Mouse (Mus musculus): ENCODE data around the gene Plpp1.

The Plpp1 gene

DNA sequence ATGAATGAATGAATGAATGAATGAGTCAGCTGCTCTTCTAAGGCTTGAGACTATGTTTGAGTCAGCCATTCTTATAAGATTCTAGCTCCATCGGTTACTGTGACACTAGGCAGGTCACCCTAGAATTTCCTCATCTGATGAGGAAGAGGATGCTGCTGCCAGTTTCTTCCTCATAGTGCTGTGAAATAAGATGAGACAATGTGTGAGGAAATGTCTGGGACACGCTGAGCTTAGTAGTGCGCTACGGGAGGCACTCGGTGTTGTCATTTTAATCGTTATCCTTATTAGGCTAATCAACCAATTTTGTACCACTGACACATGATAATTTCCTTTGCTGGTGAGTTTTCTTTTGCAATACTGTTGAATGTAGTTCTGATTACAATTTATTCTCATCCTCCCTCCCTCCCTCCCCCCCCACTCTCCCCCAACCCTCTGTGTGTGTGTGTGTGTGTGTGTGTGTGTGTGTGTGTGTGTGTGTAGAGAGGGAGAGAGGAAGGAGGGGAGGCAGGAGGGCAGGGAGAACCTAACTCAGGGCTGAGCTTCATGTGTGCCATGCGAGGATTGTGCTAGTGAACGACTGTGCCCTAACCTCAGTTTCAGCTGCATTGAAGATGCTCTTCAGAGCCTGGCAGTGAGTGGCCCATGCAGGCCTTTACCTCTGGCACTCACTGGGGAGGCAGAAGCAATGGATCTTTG lies 11.3 kb downstream of the Plpp1 start:
- no peak for DNase-seq (ENCODE audit: low read depth, low spot score)

DNA sequence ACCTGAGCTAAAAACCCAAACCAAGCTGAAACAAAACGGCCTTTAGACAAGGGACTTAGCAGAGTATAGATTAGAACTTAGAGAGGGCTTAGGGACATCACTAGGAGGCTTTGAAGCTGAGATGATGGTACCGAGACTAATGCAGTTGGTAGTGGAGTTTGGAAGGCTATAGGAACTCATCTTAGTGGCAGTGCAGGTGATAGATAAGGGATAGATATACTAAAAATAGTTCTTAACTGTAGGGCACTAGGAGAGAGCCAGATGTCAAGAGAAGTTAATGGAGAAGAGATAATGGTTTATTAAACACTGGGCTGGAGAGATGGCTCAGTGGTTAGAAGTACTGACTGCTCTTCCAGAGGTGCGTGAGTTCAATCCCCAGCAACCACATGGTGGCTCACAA lies 15.4 kb downstream of the Plpp1 start:
- no peak for DNase-seq (ENCODE audit: low read depth, low spot score)

GRCm38 (mm10) chr13:112818125-112818524 lies 17.5 kb downstream of the Plpp1 start:
- DNase-seq (ENCODE audit: low read depth, low spot score), result no peak

DNA sequence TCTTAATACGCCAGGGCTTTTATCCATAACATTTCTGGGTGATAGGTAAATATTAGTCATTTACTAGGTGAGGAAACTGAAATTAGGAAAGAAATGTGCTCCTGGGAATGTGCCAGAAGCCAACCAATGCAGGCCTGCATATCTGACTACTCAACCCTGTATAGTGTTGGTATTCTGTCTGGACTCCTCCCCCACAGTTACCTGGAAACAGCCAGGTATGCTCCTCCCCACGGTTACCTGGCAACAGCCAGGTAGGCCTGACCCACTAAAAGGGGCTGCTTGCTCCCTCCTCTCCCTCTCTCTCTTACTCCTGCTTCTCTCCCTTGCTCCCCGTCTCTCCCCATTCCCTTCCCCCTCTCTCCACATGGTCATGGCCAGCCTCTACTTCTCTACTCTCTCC lies 21.8 kb downstream of the Plpp1 start:
- no peak for DNase-seq (ENCODE audit: low read depth, low spot score)

- DNase-seq (ENCODE audit: low read depth, low spot score), result no peak
Measured at GRCm38 (mm10) chr13:112823236-112823910, 22.8 kb downstream of the Plpp1 start.

DNA sequence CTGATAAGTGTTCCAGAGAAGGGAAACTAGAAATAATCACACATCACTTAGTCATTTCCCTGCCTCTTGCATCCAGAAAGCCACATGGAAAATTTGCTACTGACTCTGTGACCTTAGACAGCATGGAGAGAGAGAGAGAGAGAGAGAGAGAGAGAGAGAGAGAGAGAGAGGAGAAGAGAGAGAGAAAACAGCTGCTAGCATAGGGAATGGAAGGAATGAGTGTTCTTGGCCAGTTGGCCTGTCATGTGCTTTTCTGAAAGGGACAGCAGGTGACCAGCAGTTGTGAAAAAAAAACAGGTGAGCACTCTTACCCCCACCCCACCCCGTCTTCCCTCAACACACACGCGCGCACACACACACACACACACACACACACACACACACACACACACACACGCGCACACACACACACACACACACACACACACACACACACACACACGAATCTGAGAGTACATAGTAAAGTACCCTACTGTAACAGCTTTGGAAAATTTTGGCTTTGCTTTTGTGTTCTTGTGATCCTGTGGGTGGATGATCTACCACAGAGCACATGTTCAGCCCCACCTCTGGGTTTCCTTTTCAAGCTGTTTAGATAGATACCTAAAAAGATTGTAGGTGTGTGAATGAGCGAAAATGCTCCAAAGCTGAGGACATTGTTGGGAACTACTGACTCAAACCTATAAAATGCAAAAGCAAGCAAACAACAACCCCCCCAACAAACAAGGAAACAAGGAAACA lies 23.5 kb downstream of the Plpp1 start:
- no peak for DNase-seq (ENCODE audit: low read depth, low spot score)

DNA sequence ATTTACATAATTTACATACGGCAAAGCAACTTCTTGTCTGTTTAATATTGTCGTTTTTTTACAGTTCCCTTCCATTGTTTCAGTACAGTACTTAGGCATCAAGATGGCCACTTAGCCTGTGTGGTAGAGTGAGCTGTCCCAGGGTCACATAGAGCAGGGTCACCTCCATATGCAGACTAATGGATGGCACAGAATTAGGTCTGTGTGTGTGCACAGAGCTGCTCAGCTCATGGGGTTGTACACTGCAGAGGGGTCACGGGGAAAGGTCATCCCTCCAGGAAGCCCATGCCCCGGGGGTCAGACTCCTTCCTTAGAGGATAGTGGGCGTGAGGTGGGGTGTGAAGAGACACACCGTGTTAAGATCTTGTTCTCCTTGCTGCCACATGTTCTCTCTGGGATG lies 24.9 kb downstream of the Plpp1 start:
- no peak for DNase-seq (ENCODE audit: low read depth, low spot score)

DNA sequence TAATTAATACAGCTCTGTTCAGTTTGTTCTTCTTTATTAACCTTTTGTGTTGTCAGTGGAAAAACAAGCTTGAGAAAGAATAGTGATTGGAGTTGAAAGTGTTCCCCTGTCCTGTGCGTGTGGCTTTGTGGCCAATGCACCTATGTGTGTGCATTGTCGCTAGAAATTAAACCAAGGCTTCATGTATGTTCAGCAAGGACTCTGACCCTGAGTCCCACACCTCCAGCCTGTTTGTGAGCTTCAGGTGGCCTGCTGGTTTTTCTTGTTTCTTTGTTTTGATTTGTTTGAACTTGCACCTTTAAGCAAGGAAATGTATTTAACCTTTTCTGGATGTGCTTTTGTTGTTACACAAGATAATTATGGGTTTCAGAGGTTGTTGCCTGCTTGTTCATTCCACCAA lies 29.0 kb downstream of the Plpp1 start:
- no peak for DNase-seq (ENCODE audit: low read depth, low spot score)

GRCm38 (mm10) chr13:112832589-112832988 lies 32.0 kb downstream of the Plpp1 start:
- DNase-seq (ENCODE audit: low read depth, low spot score), result no peak

GRCm38 (mm10) chr13:112833253-112833894 lies 32.8 kb downstream of the Plpp1 start:
- DNase-seq (ENCODE audit: low read depth, low spot score), result no peak

DNA sequence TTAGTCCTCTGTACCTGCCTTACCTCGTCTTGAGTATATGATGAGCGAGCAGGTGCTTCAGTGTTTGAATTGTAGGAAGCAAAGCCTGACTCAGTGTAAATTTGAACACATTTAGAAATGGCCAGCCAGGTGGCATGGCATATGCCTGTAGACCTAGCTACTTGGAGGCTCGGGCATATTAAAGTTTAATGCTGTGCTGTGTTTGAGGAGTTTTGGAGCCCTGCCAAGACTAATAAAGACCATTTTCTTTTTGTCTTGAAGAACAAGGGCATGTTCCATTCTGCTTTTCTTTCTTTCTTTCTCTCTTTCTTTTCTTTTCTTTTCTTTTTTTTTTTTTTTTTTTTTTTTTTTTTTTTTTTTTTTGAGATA lies 33.3 kb downstream of the Plpp1 start:
- DNase-seq (ENCODE audit: low read depth, low spot score), result no peak

GRCm38 (mm10) chr13:112835113-112835512 lies 34.5 kb downstream of the Plpp1 start:
- DNase-seq (ENCODE audit: low read depth, low spot score), result no peak

DNA sequence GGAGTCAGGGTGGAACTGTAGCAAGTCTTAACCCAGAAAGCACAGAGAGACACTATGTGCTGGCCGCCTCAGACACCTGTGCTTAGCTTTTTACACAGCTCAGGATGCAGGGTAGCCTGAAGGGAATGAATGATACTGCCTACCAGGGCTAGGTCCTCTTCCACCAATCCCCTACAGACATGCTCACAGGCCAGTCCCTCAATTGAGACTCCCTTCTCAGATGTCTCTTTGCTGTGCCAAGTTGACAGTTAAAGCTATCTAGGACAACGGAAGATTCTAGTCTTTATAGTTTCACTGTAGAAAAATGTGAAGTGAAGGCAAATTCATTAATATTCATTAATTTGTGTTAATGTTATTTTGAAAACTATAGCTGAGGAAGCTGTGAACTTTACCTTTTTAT lies 36.4 kb downstream of the Plpp1 start:
- DNase-seq (ENCODE audit: low read depth, low spot score), result no peak

DNA sequence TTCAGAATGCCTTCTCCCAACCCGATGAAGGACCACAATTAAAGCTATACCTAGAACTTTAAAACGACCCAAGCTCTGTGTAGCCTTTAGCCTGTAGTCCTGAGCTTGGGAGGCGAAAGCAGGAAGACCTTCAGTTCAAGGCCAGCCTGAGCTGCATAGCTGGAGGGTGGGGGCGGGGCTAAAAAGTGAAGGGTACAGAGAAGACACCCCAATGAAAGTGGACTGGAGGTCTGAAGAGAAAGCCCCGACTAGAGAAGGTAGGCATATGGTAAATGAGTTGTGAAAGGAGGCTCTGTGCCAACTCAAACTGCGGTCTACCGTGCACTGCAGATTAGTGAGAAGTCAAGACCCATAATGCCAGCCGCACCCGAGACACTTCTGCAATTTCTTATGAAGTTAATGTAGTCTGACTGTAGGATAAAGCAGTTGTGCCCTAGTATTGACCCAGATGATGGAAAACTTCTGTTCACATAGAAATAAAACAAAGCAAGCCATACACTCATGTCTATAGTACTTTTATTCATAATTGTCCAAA lies 37.1 kb downstream of the Plpp1 start:
- DNase-seq (ENCODE audit: low read depth, low spot score), result no peak

DNA sequence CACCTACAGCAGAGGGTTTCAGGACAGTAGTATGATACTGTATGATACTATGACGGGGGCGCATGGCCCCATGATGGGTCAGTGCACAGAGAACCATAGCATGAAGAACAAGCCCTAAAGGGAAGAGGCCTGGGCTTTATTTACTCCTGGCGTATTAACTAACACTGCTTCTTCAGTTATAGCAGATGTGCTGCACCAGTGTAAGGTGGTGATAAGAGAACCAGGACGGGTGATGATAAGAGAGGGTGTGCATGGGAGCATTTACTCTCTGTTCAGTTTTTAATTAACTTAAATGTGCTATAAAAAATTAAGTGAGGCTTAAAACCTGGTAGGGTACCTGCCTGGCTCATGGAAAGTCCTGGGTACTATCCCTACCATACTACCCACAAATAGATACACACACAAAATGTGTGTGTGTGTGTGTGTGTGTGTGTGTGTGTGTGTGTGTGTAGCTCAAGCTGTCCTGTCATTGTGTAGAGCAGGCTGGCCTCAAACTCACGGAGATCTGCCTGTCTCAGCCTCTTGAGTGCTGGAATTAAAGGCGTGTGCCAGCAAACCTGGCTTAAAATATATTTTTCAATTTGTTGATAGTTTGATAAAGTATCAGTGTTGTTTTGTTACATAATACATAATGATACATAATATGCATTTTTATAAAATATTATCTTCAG lies 38.1 kb downstream of the Plpp1 start:
- DNase-seq (ENCODE audit: low read depth, low spot score), result no peak

DNA sequence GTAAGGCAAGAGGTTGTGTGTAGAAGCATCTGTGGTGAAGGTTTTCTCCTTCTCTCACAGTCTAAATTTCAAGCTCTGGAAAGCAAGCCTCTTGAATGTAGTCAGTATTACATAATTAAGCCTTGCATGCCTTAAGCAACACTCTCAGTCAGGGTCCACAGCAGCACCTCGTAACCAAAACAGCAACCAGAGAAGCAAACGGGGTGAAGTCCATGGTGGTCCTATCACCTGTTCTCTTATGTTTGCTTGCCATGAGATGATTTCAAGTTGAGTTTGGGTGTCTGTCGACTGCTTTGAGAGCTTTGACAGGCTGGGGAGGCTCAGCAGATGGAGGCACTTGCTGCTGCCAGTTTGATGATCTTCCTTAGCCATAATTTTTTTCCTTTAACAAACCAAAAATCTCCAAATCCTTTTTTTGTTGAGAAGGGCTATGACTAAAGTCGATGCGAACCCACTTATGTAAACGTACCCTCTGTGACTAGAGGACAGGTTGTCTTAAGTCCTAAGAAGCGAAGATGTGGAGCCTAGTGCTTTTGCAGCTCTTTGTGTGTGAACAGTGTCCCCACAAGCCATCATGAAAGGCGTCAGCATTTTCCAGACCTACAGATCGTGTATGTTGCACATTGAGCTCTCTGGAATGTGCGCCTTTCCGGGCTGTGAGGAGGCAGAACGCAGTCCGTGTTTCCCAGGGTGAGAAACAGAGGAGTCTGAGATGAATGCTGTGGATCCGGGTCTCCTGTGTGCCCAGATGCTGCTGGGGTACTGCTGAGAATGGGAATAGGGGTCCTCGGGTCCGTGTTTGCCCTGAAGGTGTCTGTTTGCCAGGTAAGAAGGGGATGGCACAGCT lies 39.9 kb downstream of the Plpp1 start:
- no peak for DNase-seq (ENCODE audit: low read depth, low spot score)

DNA sequence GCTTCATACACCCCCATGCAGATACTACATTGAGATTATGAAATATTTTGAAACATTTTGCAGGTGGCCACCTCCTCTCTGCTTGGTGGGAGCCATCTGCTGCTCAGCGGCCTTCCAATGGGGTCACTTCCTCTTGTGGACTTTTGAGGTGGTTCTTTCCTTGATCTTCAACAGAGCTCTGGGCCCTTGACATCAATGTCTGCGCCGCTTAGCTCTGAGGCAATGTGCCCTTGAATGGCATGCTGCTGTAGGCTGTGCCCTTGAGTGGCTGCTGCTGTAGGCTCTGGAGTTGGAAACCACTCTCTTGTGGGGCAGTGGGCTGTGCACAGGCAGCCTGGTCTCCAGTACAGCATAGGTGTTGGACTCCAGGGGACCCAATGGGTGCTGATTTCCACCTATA lies 45.3 kb downstream of the Plpp1 start:
- DNase-seq (ENCODE audit: low read depth, low spot score), result no peak

GRCm38 (mm10) chr13:112853710-112854316 lies 53.2 kb downstream of the Plpp1 start:
- no peak for DNase-seq (ENCODE audit: low read depth, low spot score)

- no peak for DNase-seq (ENCODE audit: low read depth, low spot score)
Measured at GRCm38 (mm10) chr13:112854402-112854801, 53.8 kb downstream of the Plpp1 start.

GRCm38 (mm10) chr13:112857921-112858320 lies 57.3 kb downstream of the Plpp1 start:
- DNase-seq (ENCODE audit: low read depth, low spot score), result no peak

Data from embryo, embryonic 11.5 days (tissue).